In the genomic region with DNA sequence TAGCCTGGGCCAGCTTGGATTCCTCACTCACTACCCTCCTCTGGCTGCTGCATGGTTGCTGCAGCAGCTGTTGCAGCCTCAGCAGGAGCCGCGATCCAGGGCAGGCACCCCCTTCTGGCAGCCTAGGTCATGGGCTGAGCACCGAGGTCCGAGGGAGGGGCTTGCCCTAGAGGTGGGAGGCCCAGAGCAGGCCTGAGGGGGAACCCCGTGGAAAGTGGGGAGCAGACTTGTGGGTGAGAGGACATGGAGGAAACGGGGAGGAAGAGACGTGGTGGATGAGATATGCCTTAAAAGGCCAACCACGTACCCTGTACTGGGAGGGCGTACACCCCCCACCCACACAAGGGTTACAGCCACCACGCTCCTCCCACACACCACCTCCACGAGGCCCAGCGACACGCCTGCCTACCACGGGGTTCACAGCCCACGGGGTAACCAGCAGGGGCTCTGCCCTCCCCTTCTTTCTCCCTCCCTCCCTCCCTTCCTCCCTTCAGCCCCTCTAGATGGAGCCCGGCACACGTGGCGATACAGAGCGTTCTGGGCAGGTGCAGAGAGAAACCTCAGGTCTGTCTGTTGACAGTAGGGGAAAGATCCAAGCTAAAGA, we compare ENCODE assay signal across 8 mouse cellular contexts.
DNase-seq lines count a peak whose midpoint lies in the region; ATAC-seq lines count a peak whose summit lies in the region.

No protein-coding gene starts in this region.

- H3K27me3 ChIP-seq in limb, embryonic 15.5 days, result no peaks in the 10 kb centered on the region

- DNase-seq in frontal cortex, adult 2 months (ENCODE audit: extremely low spot score in 1 of 2, low spot score in 1 of 2), result no peak
- peak; percentile 85 for DNase-seq in T-cell, adult 2 months (ENCODE audit: low spot score)
- DNase-seq in neural tube, embryonic 10.5 days (ENCODE audit: extremely low spot score, low spot score), result peak; percentile 66
- no peak for DNase-seq in adipocyte (ENCODE audit: low spot score)
- DNase-seq in urinary bladder, postnatal 25 days (ENCODE audit: low spot score), result no peak

- 15% methylated on average over 18 of the region's 19 CpGs for WGBS in limb, embryonic 15.5 days

- no peaks in the 10 kb centered on the region for H3K9me3 ChIP-seq in limb, embryonic 15.5 days

- H3K27ac ChIP-seq in limb, embryonic 15.5 days, result peak overlapping the region; percentile 76

- H3K4me3 ChIP-seq in limb, embryonic 15.5 days, result no peak overlapping the region

- no peak overlapping the region for H3K9ac ChIP-seq in limb, embryonic 15.5 days

- no peak overlapping the region for H3K4me2 ChIP-seq in limb, embryonic 15.5 days

- peak; percentile 34 for ATAC-seq in frontal cortex, adult (ENCODE audit: low TSS enrichment)
- ATAC-seq in granulocyte monocyte progenitor cell, adult 5-6 weeks (replicated peaks; ENCODE audit: poor library complexity, severe bottlenecking), result peak; percentile 78
- peak; percentile 44; the same call in 1 of the 2 replicates for ATAC-seq in limb, embryonic 15.5 days (ENCODE audit: insufficient number of reproducible peaks, low FRiP score, low TSS enrichment, low read depth)

- peaks cover 67% of the 10 kb centered on the region for H3K36me3 ChIP-seq in limb, embryonic 15.5 days

- peaks cover 55% of the 10 kb centered on the region for H3K4me1 ChIP-seq in limb, embryonic 15.5 days

Comparison
In these comparisons a context has a peak if more than half of its experiments do, and no peak if none do; other contexts are left out.
1. DNase-seq: peak in T-cell, adult 2 months (single experiment) and neural tube, embryonic 10.5 days (single experiment); none in frontal cortex, adult 2 months (0 of 2), adipocyte (single experiment) and urinary bladder, postnatal 25 days (single experiment).
2. Peak in every context shown above with its lines, with median percentiles within 50 percentile points of each other: ATAC-seq.